Mouse (Mus musculus) liver, embryonic 15.5 days (tissue): Measurements from ENCODE around the gene Hoxb6. TPM values are rescaled to one million over a fixed set of nuclear protein-coding genes. Genes with fewer than 3 reads are reported as not detected.

ENCODE experiments used
- ATAC-seq: fragments of 200-750 bp; cut with Nextera tagmentation; 2 replicates; pipeline ENCODE4 v1.8.0; 2017; ENCODE audit warnings: moderate number of reproducible peaks, mild to moderate bottlenecking, moderate library complexity; ENCODE audit not compliant: insufficient read depth
- H3K27ac ChIP-seq: fragments of 300-500 bp; sonication (generic); replicated peaks from 2 replicates; pipeline ENCODE4 v1.5.1; 2015; ENCODE audit warnings: mild to moderate bottlenecking, inconsistent platforms
- H3K27me3 ChIP-seq: fragments of 300-500 bp; sonication (generic); 2 replicates; pipeline ENCODE4 v1.6.1; 2015; ENCODE audit warnings: mild to moderate bottlenecking, inconsistent platforms
- H3K36me3 ChIP-seq: fragments of 300-500 bp; sonication (generic); replicated peaks from 2 replicates; pipeline ENCODE4 v1.6.1; 2015; ENCODE audit warnings: moderate library complexity, mild to moderate bottlenecking, inconsistent platforms
- H3K4me1 ChIP-seq: fragments of 300-500 bp; sonication (generic); replicated peaks from 2 replicates; pipeline ENCODE4 v1.6.1; 2015; ENCODE audit warnings: inconsistent platforms
- H3K4me2 ChIP-seq: fragments of 300-500 bp; sonication (generic); 2 replicates; pipeline ENCODE4 v1.6.1; 2015; ENCODE audit warnings: moderate library complexity, mild to moderate bottlenecking, inconsistent platforms
- H3K4me3 ChIP-seq: fragments of 300-500 bp; sonication (generic); replicated peaks from 2 replicates; pipeline ENCODE4 v1.5.1; 2015; ENCODE audit warnings: mild to moderate bottlenecking, inconsistent platforms
- H3K9ac ChIP-seq: fragments of 300-500 bp; sonication (generic); 2 replicates; pipeline ENCODE4 v1.6.1; 2015; ENCODE audit warnings: moderate library complexity, mild to moderate bottlenecking, inconsistent platforms
- H3K9me3 ChIP-seq: fragments of 300-500 bp; sonication (generic); replicated peaks from 2 replicates; pipeline ENCODE4 v1.6.1; 2016; ENCODE audit warnings: inconsistent platforms
- WGBS: fragments of 180-500 bp; shearing (Covaris S2); methylation state at CpG from one replicate; pipeline ENCODE4 v1.1.7; 2015; ENCODE audit warnings: mixed read lengths; ENCODE audit not compliant: insufficient replicate concordance; 5-methylcytosine and 5-hydroxymethylcytosine counted together
- polyA plus RNA-seq: library from polyadenylated mRNA; unstranded; fragments of >200 nt; fragmentation: Nextera tagmentation; extraction: Ambion mirVana; gene quantifications from 2 replicates; pipeline ENCODE4 v1.2.1, GENCODE M21; 2015

The Hoxb6 gene
- polyA plus RNA-seq, 1 experiment from 2014 or later = 0.06 TPM

- peaks cover 100% of the 10 kb centered on the region for H3K27me3 ChIP-seq
- no peak overlapping the region for H3K27ac ChIP-seq
These were observed 23.0 kb downstream of the Hoxb6 start for GRCm38 (mm10) chr11:96315344-96315681.

GRCm38 (mm10) chr11:96316696-96317607 lies 24.7 kb downstream of the Hoxb6 start:
- Histone ChIP-seq H3K9ac (no peak overlapping the region), H3K4me2 (no peak overlapping the region), H3K36me3 (no peaks in the 10 kb centered on the region), H3K27me3 (peaks cover 99% of the 10 kb centered on the region), H3K4me1 (no peaks in the 10 kb centered on the region; the same call in 1 of the 2 replicates), H3K4me3 (no peak overlapping the region), H3K9me3 (no peaks in the 10 kb centered on the region), H3K27ac (no peak overlapping the region)
- ATAC-seq = no peak
- WGBS = 20% methylated on average over 18 of the region's 18 CpGs

More at GRCm38 (mm10) chr11:96315344-96315681, 23.0 kb downstream of the Hoxb6 start:
- no peaks in the 10 kb centered on the region for H3K9me3 ChIP-seq
- H3K9ac ChIP-seq = no peak overlapping the region
- no peak overlapping the region for H3K4me3 ChIP-seq
- no peak for ATAC-seq
- H3K36me3 ChIP-seq = no peaks in the 10 kb centered on the region
- 22% methylated on average over 5 of the region's 5 CpGs for WGBS
- peaks cover 3% of the 10 kb centered on the region; the same call in 1 of the 2 replicates for H3K4me1 ChIP-seq
- 0 out of 2 replicates have a peak overlapping the region, but pooled peaks have one; percentile 18 for H3K4me2 ChIP-seq

- H3K9me3 ChIP-seq = no peaks in the 10 kb centered on the region
- peak within 1 kb of the TSS; percentile 46 for H3K4me3 ChIP-seq
- H3K4me2 ChIP-seq = peak within 1 kb of the TSS; percentile 52
- no peaks in the 10 kb centered on the region for H3K36me3 ChIP-seq
- 7% methylated on average over 28 of the region's 28 CpGs for WGBS
- peak within 1 kb of the TSS; percentile 30; the same call in 1 of the 2 replicates for H3K9ac ChIP-seq
- ATAC-seq = no peak
- peak within 1 kb of the TSS; percentile 74 for H3K27ac ChIP-seq
- H3K27me3 ChIP-seq = peaks cover 99% of the 10 kb centered on the region
- no peaks in the 10 kb centered on the region; the same call in 1 of the 2 replicates for H3K4me1 ChIP-seq
These were observed 25.5 kb downstream of the Hoxb6 start, which contains the start of gene Hoxb4 for GRCm38 (mm10) chr11:96317608-96318367. Gene Hoxb4 (plus strand): TSS chr11:96318267.

- 0 out of 2 replicates have a peak, but pooled peaks have one; percentile 18 for ATAC-seq
- peaks cover 99% of the 10 kb centered on the region for H3K27me3 ChIP-seq
- H3K4me1 ChIP-seq = no peaks in the 10 kb centered on the region; the same call in 1 of the 2 replicates
- H3K36me3 ChIP-seq = no peaks in the 10 kb centered on the region
- peak overlapping the region; percentile 46 for H3K4me3 ChIP-seq
- H3K27ac ChIP-seq = peak overlapping the region; percentile 74
- WGBS = under 1% methylated on average over 42 of the region's 45 CpGs
- H3K9me3 ChIP-seq = no peaks in the 10 kb centered on the region
- H3K4me2 ChIP-seq = peak overlapping the region; percentile 52
- H3K9ac ChIP-seq = peak overlapping the region; percentile 30; the same call in 1 of the 2 replicates
These were observed 26.2 kb downstream of the Hoxb6 start for GRCm38 (mm10) chr11:96318368-96319070.

- Histone ChIP-seq H3K4me3 (peak overlapping the region; percentile 46), H3K9me3 (no peaks in the 10 kb centered on the region), H3K36me3 (no peaks in the 10 kb centered on the region), H3K27ac (peak overlapping the region; percentile 74), H3K4me1 (no peaks in the 10 kb centered on the region; the same call in 1 of the 2 replicates), H3K9ac (peak overlapping the region; percentile 30; the same call in 1 of the 2 replicates), H3K4me2 (peak overlapping the region; percentile 52), H3K27me3 (peaks cover 99% of the 10 kb centered on the region)
- ATAC-seq = no peak
- WGBS = under 1% methylated on average over 34 of the region's 34 CpGs
These were observed 27.0 kb downstream of the Hoxb6 start for GRCm38 (mm10) chr11:96319071-96319902.

GRCm38 (mm10) chr11:96319910-96320309 lies 27.6 kb downstream of the Hoxb6 start:
- Histone ChIP-seq H3K4me2 (peak overlapping the region; percentile 52), H3K27me3 (peaks cover 99% of the 10 kb centered on the region), H3K9me3 (no peaks in the 10 kb centered on the region), H3K9ac (no peak overlapping the region), H3K36me3 (no peaks in the 10 kb centered on the region), H3K4me3 (peak overlapping the region; percentile 25), H3K27ac (peak overlapping the region; percentile 19), H3K4me1 (no peaks in the 10 kb centered on the region; the same call in 1 of the 2 replicates)
- no peak for ATAC-seq
- under 1% methylated on average over 29 of the region's 29 CpGs for WGBS

- Histone ChIP-seq H3K27me3 (peaks cover 99% of the 10 kb centered on the region), H3K27ac (no peak overlapping the region), H3K9ac (no peak overlapping the region), H3K9me3 (no peaks in the 10 kb centered on the region), H3K36me3 (no peaks in the 10 kb centered on the region), H3K4me1 (no peaks in the 10 kb centered on the region; the same call in 1 of the 2 replicates), H3K4me3 (no peak overlapping the region), H3K4me2 (no peak overlapping the region)
- no peak for ATAC-seq
- WGBS = 48% methylated on average over 17 of the region's 17 CpGs
These were observed 28.4 kb downstream of the Hoxb6 start for GRCm38 (mm10) chr11:96320688-96321087.

GRCm38 (mm10) chr11:96321846-96322245 lies 29.6 kb downstream of the Hoxb6 start:
- Histone ChIP-seq H3K9me3 (no peaks in the 10 kb centered on the region), H3K36me3 (no peaks in the 10 kb centered on the region), H3K4me3 (no peak overlapping the region), H3K9ac (no peak overlapping the region), H3K4me1 (no peaks in the 10 kb centered on the region; the same call in 1 of the 2 replicates), H3K27ac (no peak overlapping the region), H3K4me2 (no peak overlapping the region), H3K27me3 (peaks cover 99% of the 10 kb centered on the region)
- 50% methylated on average over 5 of the region's 5 CpGs for WGBS
- ATAC-seq = no peak

- Histone ChIP-seq H3K36me3 (no peaks in the 10 kb centered on the region), H3K4me2 (no peak overlapping the region), H3K27ac (no peak overlapping the region), H3K4me1 (no peaks in the 10 kb centered on the region; the same call in 1 of the 2 replicates), H3K4me3 (no peak overlapping the region), H3K27me3 (peaks cover 99% of the 10 kb centered on the region), H3K9ac (no peak overlapping the region), H3K9me3 (no peaks in the 10 kb centered on the region)
- 45% methylated on average over 6 of the region's 6 CpGs for WGBS
- ATAC-seq = no peak
These were observed 30.5 kb downstream of the Hoxb6 start for GRCm38 (mm10) chr11:96322738-96323137.

- no peaks in the 10 kb centered on the region for H3K36me3 ChIP-seq
- peaks cover 99% of the 10 kb centered on the region for H3K27me3 ChIP-seq
- no peak for ATAC-seq
- no peak within 1 kb of the TSS for H3K4me2 ChIP-seq
- H3K4me1 ChIP-seq = no peaks in the 10 kb centered on the region; the same call in 1 of the 2 replicates
- H3K9ac ChIP-seq = no peak within 1 kb of the TSS
- no peaks in the 10 kb centered on the region for H3K9me3 ChIP-seq
- H3K27ac ChIP-seq = no peak within 1 kb of the TSS
- no peak within 1 kb of the TSS for H3K4me3 ChIP-seq
- 44% methylated on average over 10 of the region's 10 CpGs for WGBS
These were observed 30.9 kb downstream of the Hoxb6 start, which contains the start of gene Hoxb3 for GRCm38 (mm10) chr11:96323154-96323553. Gene Hoxb3 (plus strand): TSS chr11:96323326.
